Mouse (Mus musculus): ENCODE results near the gene Bmx. TPM values are rescaled to one million over a fixed set of nuclear protein-coding genes. Genes with fewer than 3 reads are reported as not detected.

The Bmx gene
- 0.06 and 0.23 TPM in 2 replicates for polyA plus RNA-seq (2012; rRNA removed; ENCODE audit: low replicate concordance)

GRCm38 (mm10) chrX:164258057-164258456 lies at the start of gene Bmx:
Gene Bmx, minus strand, starts transcription at chrX:164258193.

GRCm38 (mm10) chrX:164269285-164269761 lies 11.3 kb upstream of the Bmx start, which contains the start of gene Pir:
Gene Pir, plus strand, starts transcription at chrX:164269371.

Other genes with a start within 250 kb of the Bmx start
- gene Car5b, start 230.2 kb downstream of the Bmx start, polyA plus RNA-seq (2012; rRNA removed; ENCODE audit: low replicate concordance), result 0.22 and 0.39 TPM in 2 replicates
- gene Siah1b, start 181.7 kb downstream of the Bmx start, polyA plus RNA-seq (2012; rRNA removed; ENCODE audit: low replicate concordance), result 3.5 and 3.7 TPM in 2 replicates
- gene Cltrn, start 169.4 kb downstream of the Bmx start, polyA plus RNA-seq (2012; rRNA removed; ENCODE audit: low replicate concordance), result not detected in 2 replicates
- 8.7 and 39.0 TPM in 2 replicates for gene Ace2, start 118.9 kb downstream of the Bmx start, polyA plus RNA-seq (2012; rRNA removed; ENCODE audit: low replicate concordance)
- 0.72 and 0.79 TPM in 2 replicates for gene Pir, start 11.2 kb upstream of the Bmx start, polyA plus RNA-seq (2012; rRNA removed; ENCODE audit: low replicate concordance)
- 0.33 and 1.1 TPM in 2 replicates for gene Vegfd, start 115.2 kb upstream of the Bmx start, polyA plus RNA-seq (2012; rRNA removed; ENCODE audit: low replicate concordance)
- gene Piga, start 161.6 kb upstream of the Bmx start, polyA plus RNA-seq (2012; rRNA removed; ENCODE audit: low replicate concordance), result 1.3 and 2.0 TPM in 2 replicates
- gene Asb11, start 178.8 kb upstream of the Bmx start, polyA plus RNA-seq (2012; rRNA removed; ENCODE audit: low replicate concordance), result 0.09 and 1.2 TPM in 2 replicates
- gene Asb9, start 248.1 kb upstream of the Bmx start, polyA plus RNA-seq (2012; rRNA removed; ENCODE audit: low replicate concordance), result not detected in 2 replicates